Mouse (Mus musculus) testis, adult 2 months (tissue): Measurements from ENCODE around the gene Fbxl3.

Experiments used
- CTCF ChIP-seq: fragments of 200-500 bp; IDR thresholded peaks from 2 replicates; pipeline ENCODE4 v1.5.1; 2012; ENCODE audit warnings: low read depth, mild to moderate bottlenecking, inconsistent platforms, low read length, moderate library complexity; ENCODE audit not compliant: control insufficient read depth, insufficient read depth, insufficient replicate concordance
- POLR2A ChIP-seq: fragments of 200-500 bp; IDR thresholded peaks from 2 replicates; pipeline ENCODE4 v1.6.1; 2012; ENCODE audit warnings: low read depth, mild to moderate bottlenecking, inconsistent platforms, low read length, moderate library complexity; ENCODE audit not compliant: control insufficient read depth

GRCm38 (mm10) chr14:103093670-103094069 lies 5.7 kb downstream of the Fbxl3 start:
- TF ChIP-seq POLR2A (no peak), CTCF (no peak)
